ENCODE assay signal across 8 mouse cellular contexts in genomic region chr1:120602876-120603655, GRCm38 (mm10). TPM values are rescaled to one million over a fixed set of nuclear protein-coding genes. Genes with fewer than 3 reads are reported as not detected.
DNase-seq lines count a peak whose midpoint lies in the region; ATAC-seq and TF ChIP-seq lines count a peak whose summit lies in the region.

No protein-coding gene starts in this region.

- peak overlapping the region; percentile 45 for H3K4me3 ChIP-seq in lung, postnatal 0 days (ENCODE audit: low read depth, low read length)
- H3K4me3 ChIP-seq in heart, embryonic 16.5 days (ENCODE audit: low read length), result peak overlapping the region; percentile 62
- H3K4me3 ChIP-seq in liver, embryonic 12.5 days, result peak overlapping the region; percentile 43
- H3K4me3 ChIP-seq in stomach, postnatal 0 days (ENCODE audit: low read depth, low read length), result peak overlapping the region; percentile 43

- H3K27ac ChIP-seq in lung, postnatal 0 days (ENCODE audit: low read length), result no peak overlapping the region
- no peak overlapping the region for H3K27ac ChIP-seq in heart, embryonic 16.5 days (ENCODE audit: low read length)
- H3K27ac ChIP-seq in liver, embryonic 12.5 days, result no peak overlapping the region
- H3K27ac ChIP-seq in stomach, postnatal 0 days (replicated peaks), result no peak overlapping the region

- no peak overlapping the region for H3K9ac ChIP-seq in lung, postnatal 0 days (replicated peaks; ENCODE audit: low read depth)
- H3K9ac ChIP-seq in heart, embryonic 16.5 days (ENCODE audit: low read length), result peak overlapping the region; percentile 60
- H3K9ac ChIP-seq in liver, embryonic 12.5 days, result no peak overlapping the region
- peak overlapping the region; percentile 59 for H3K9ac ChIP-seq in stomach, postnatal 0 days (ENCODE audit: low read length)

- peak overlapping the region; percentile 69 for H3K4me2 ChIP-seq in lung, postnatal 0 days (replicated peaks; ENCODE audit: low read depth, low read length)
- peak overlapping the region; percentile 93 for H3K4me2 ChIP-seq in heart, embryonic 16.5 days (ENCODE audit: low read depth, low read length)
- peak overlapping the region; percentile 61 for H3K4me2 ChIP-seq in liver, embryonic 12.5 days
- H3K4me2 ChIP-seq in stomach, postnatal 0 days (replicated peaks; ENCODE audit: low read depth), result peak overlapping the region; percentile 77

- H3K27me3 ChIP-seq in lung, postnatal 0 days (replicated peaks; ENCODE audit: insufficient read depth, low read length), result peaks cover 68% of the 10 kb centered on the region
- H3K27me3 ChIP-seq in heart, embryonic 16.5 days (ENCODE audit: control insufficient read depth, insufficient read depth, low read length), result peaks cover 81% of the 10 kb centered on the region
- H3K27me3 ChIP-seq in liver, embryonic 12.5 days (replicated peaks), result peaks cover 100% of the 10 kb centered on the region
- H3K27me3 ChIP-seq in stomach, postnatal 0 days (ENCODE audit: control insufficient read depth, insufficient read depth, low read length), result peaks cover 36% of the 10 kb centered on the region; the same call in 1 of the 2 replicates

- WGBS in lung, postnatal 0 days, result under 1% methylated on average over 40 of the region's 83 CpGs
- WGBS in heart, embryonic 16.5 days, result under 1% methylated on average over 59 of the region's 83 CpGs
- 3% methylated on average over 58 of the region's 83 CpGs for WGBS in liver, embryonic 12.5 days (ENCODE audit: insufficient replicate concordance)
- WGBS in stomach, postnatal 0 days, result under 1% methylated on average over 68 of the region's 83 CpGs

- no peak for TF ChIP-seq EP300 in lung, postnatal 0 days (IDR thresholded peaks at IDR 0.05)
- no peak for TF ChIP-seq EP300 in stomach, postnatal 0 days (optimal IDR thresholded peaks at IDR 0.05)

- no peaks in the 10 kb centered on the region for H3K36me3 ChIP-seq in lung, postnatal 0 days (ENCODE audit: insufficient read depth, low read length)
- H3K36me3 ChIP-seq in heart, embryonic 16.5 days (ENCODE audit: control insufficient read depth, insufficient read depth), result no peaks in the 10 kb centered on the region
- H3K36me3 ChIP-seq in liver, embryonic 12.5 days, result no peaks in the 10 kb centered on the region
- no peaks in the 10 kb centered on the region for H3K36me3 ChIP-seq in stomach, postnatal 0 days (ENCODE audit: control insufficient read depth, insufficient read depth, low read length)

- H3K4me1 ChIP-seq in lung, postnatal 0 days (ENCODE audit: insufficient read depth, low read depth, low read length), result peaks cover 5% of the 10 kb centered on the region; the same call in 1 of the 2 replicates
- peaks cover 14% of the 10 kb centered on the region for H3K4me1 ChIP-seq in heart, embryonic 16.5 days (ENCODE audit: control insufficient read depth, insufficient read depth, low read length)
- H3K4me1 ChIP-seq in liver, embryonic 12.5 days, result peaks cover 9% of the 10 kb centered on the region
- peaks cover 2% of the 10 kb centered on the region for H3K4me1 ChIP-seq in stomach, postnatal 0 days (replicated peaks; ENCODE audit: control insufficient read depth, insufficient read depth)

- no peak for ATAC-seq in lung, postnatal 0 days
- ATAC-seq in heart, embryonic 16.5 days (replicated peaks; ENCODE audit: extremely low read depth, insufficient read depth, low FRiP score), result peak; percentile 21
- no peak for ATAC-seq in liver, embryonic 12.5 days
- ATAC-seq in stomach, postnatal 0 days (ENCODE audit: low FRiP score, low TSS enrichment), result no peak

- H3K9me3 ChIP-seq in lung, postnatal 0 days (ENCODE audit: low read length), result no peaks in the 10 kb centered on the region
- no peaks in the 10 kb centered on the region for H3K9me3 ChIP-seq in heart, embryonic 16.5 days (replicated peaks; ENCODE audit: control insufficient read depth, low read length)
- H3K9me3 ChIP-seq in liver, embryonic 12.5 days (replicated peaks), result no peaks in the 10 kb centered on the region
- H3K9me3 ChIP-seq in stomach, postnatal 0 days (ENCODE audit: control insufficient read depth, low read length), result no peaks in the 10 kb centered on the region

- no peak for TF ChIP-seq CTCF in lung, postnatal 0 days (IDR thresholded peaks at IDR 0.05)
- no peak for TF ChIP-seq CTCF in stomach, postnatal 0 days (IDR thresholded peaks at IDR 0.05; ENCODE audit: low read depth)

- DNase-seq in lung, postnatal 0 days (ENCODE audit: low spot score), result no peak
- no peak for DNase-seq in lung, postnatal 10 days
- peak; percentile 49 to 56 for DNase-seq in cerebellum, postnatal 25 days
- no peak for DNase-seq in stomach, postnatal 0 days (ENCODE audit: low spot score)
- no peak for DNase-seq in urinary bladder, postnatal 4 days (ENCODE audit: low spot score in 2 of 2)
- DNase-seq in thymus, postnatal 36 days, result no peak

RNA-seq across cellular contexts. Expression of gene En1, which starts 0.8 kb away (rescaled TPM):
- polyA plus RNA-seq in lung, postnatal 0 days (2015; fragmentation: Nextera tagmentation; extraction: Ambion mirVana), result not detected in 2 replicates
- polyA plus RNA-seq in heart, embryonic 16.5 days (2015; fragmentation: Nextera tagmentation; extraction: Ambion mirVana), result 0.07 TPM in 1 of 2 replicates, not detected in the other
- 0.05 and 0.10 TPM in 2 replicates for polyA plus RNA-seq in liver, embryonic 12.5 days (2016; fragmentation: Nextera tagmentation; extraction: Ambion mirVana)
- not detected in 2 replicates for polyA plus RNA-seq in stomach, postnatal 0 days (2015; fragmentation: Nextera tagmentation; extraction: Ambion mirVana)

Comparison
In these comparisons a context has a peak if more than half of its experiments do, and no peak if none do; other contexts are left out.
1. DNase-seq: peak in cerebellum, postnatal 25 days (2 of 2); none in lung, postnatal 0 days (single experiment), lung, postnatal 10 days (single experiment), stomach, postnatal 0 days (single experiment), urinary bladder, postnatal 4 days (0 of 2) and thymus, postnatal 36 days (0 of 2).
2. H3K9ac ChIP-seq: peak in heart, embryonic 16.5 days (single experiment) and stomach, postnatal 0 days (single experiment); none in lung, postnatal 0 days (single experiment) and liver, embryonic 12.5 days (single experiment).
3. Peak in every context shown above with its lines, with median percentiles within 50 percentile points of each other: H3K4me2 ChIP-seq and H3K4me3 ChIP-seq.